21 mouse cellular contexts compared by ENCODE assay signal in the genomic region with DNA sequence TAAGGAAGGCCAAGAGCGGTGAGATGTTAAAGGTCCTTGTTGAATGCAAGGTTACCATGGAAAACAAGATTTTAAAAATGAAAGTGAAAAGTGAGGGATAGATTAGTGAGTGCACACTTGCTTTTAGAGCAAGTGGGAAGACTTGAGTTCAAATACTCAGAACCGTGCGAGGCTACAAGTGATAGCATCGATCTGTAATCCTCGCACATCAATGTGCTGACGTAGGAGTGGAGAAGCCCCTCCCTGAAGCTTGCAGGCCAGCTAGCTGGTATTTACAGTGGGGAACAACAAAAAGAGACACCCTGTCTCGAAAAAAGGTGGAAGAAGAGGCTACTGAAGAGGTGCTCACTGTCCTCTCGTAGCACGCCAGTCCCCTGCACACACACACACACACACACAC. TPM values are rescaled to one million over a fixed set of nuclear protein-coding genes. Genes with fewer than 3 reads are reported as not detected.
A peak's percentile ranks its signal among the peaks of the same experiment; 100 is the strongest.
DNase-seq lines count a peak whose midpoint lies in the region; ATAC-seq and TF ChIP-seq lines count a peak whose summit lies in the region.
"Had no signal": no experiment of that assay in that cellular context is flagged by ENCODE, and none has a peak within 500 bp of the region (broad histone marks: within the 10 kb centered on the region; RNA-seq: fewer than 3 reads in every experiment).

No protein-coding gene starts in this region.

- H3K36me3 ChIP-seq in liver, embryonic 14.5 days (replicated peaks; ENCODE audit: control insufficient read depth, insufficient read depth, low read depth) = no peaks in the 10 kb centered on the region
- H3K36me3 ChIP-seq in liver, embryonic 11.5 days (ENCODE audit: control insufficient read depth, insufficient read depth, low read length) = no peaks in the 10 kb centered on the region
- H3K36me3 ChIP-seq in midbrain, embryonic 16.5 days (ENCODE audit: control insufficient read depth, insufficient read depth, low read length) = no peaks in the 10 kb centered on the region
- H3K36me3 ChIP-seq: embryonic facial prominence, embryonic 13.5 days; G1E; heart, embryonic 12.5 days; hindbrain, embryonic 15.5 days had no signal

- TF ChIP-seq CTCF in liver, embryonic 14.5 days (IDR thresholded peaks at IDR 0.05; ENCODE audit: low read depth) = no peak
- TF ChIP-seq CTCF in layer of hippocampus, adult 2 months (conservative IDR thresholded peaks at IDR 0.05) = no peak

- H3K4me2 ChIP-seq in liver, embryonic 14.5 days (ENCODE audit: low read depth) = 0 out of 2 replicates have a peak overlapping the region, but pooled peaks have one; percentile 9
- no peak overlapping the region for H3K4me2 ChIP-seq in liver, embryonic 11.5 days
- H3K4me2 ChIP-seq in midbrain, embryonic 16.5 days (ENCODE audit: low read length) = no peak overlapping the region
- H3K4me2 ChIP-seq: embryonic facial prominence, embryonic 13.5 days; forebrain, embryonic 13.5 days; hindbrain, embryonic 15.5 days had no signal

- H3K4me1 ChIP-seq in liver, embryonic 14.5 days (replicated peaks; ENCODE audit: control insufficient read depth in 2 of 2, insufficient read depth in 2 of 2, low read length in 1 of 2) = peaks cover 56 to 65% of the 10 kb centered on the region in 2 experiments
- H3K4me1 ChIP-seq in liver, embryonic 11.5 days (replicated peaks; ENCODE audit: control insufficient read depth, insufficient read depth, low read length) = peaks cover 11% of the 10 kb centered on the region
- no peaks in the 10 kb centered on the region for H3K4me1 ChIP-seq in midbrain, embryonic 16.5 days (ENCODE audit: control insufficient read depth, insufficient read depth, low read length)
- H3K4me1 ChIP-seq: embryonic facial prominence, embryonic 13.5 days; forebrain, embryonic 13.5 days; hindbrain, embryonic 15.5 days had no signal

- 76% methylated on average over 9 of the region's 9 CpGs for WGBS in liver, embryonic 14.5 days (ENCODE audit: insufficient replicate concordance)
- 88% methylated on average over 9 of the region's 9 CpGs for WGBS in liver, embryonic 11.5 days
- WGBS in midbrain, embryonic 16.5 days = 87% methylated on average over 9 of the region's 9 CpGs

- peak; percentile 62 for DNase-seq in CD4-positive, CD25-positive, alpha-beta regulatory T cell, adult 2 months (ENCODE audit: low read depth, low spot score)
- no peak for DNase-seq in liver, embryonic 14.5 days (ENCODE audit: low read depth in 3 of 3, low spot score in 3 of 3)
- no peak for DNase-seq in liver, embryonic 11.5 days (ENCODE audit: low spot score)
- peak; percentile 81 for DNase-seq in induced T-regulatory cell, adult 2 months (ENCODE audit: low read depth)
- DNase-seq in naive thymus-derived CD4-positive, alpha-beta T cell, adult 2 months (ENCODE audit: low read depth) = peak; percentile 42
- no peak for DNase-seq in layer of hippocampus, adult 2 months (ENCODE audit: low spot score in 2 of 2)
- DNase-seq: adrenal gland, postnatal 10 days; B cell, adult 2 months; cerebellum, adult 18-20 months; cerebellum, adult 9-11 months; cerebellum, postnatal 36 days; forebrain, postnatal 0 days; gastrocnemius, postnatal 14 days; heart, postnatal 36 days had no signal

- H3K9me3 ChIP-seq in liver, embryonic 14.5 days (ENCODE audit: control insufficient read depth, low read length) = no peaks in the 10 kb centered on the region
- no peaks in the 10 kb centered on the region for H3K9me3 ChIP-seq in liver, embryonic 11.5 days (ENCODE audit: control insufficient read depth, low read length)
- H3K9me3 ChIP-seq in midbrain, embryonic 16.5 days (replicated peaks; ENCODE audit: control insufficient read depth, low read length, poor library complexity, severe bottlenecking) = no peaks in the 10 kb centered on the region
- H3K9me3 ChIP-seq: embryonic facial prominence, embryonic 13.5 days; forebrain, embryonic 13.5 days; G1E; heart, embryonic 12.5 days; hindbrain, embryonic 15.5 days had no signal

- H3K27me3 ChIP-seq in liver, embryonic 14.5 days (ENCODE audit: control insufficient read depth, insufficient read depth, low read length) = no peaks in the 10 kb centered on the region
- H3K27me3 ChIP-seq in liver, embryonic 11.5 days (replicated peaks; ENCODE audit: control insufficient read depth, insufficient read depth, low read length) = no peaks in the 10 kb centered on the region
- H3K27me3 ChIP-seq in midbrain, embryonic 16.5 days (ENCODE audit: control insufficient read depth, insufficient read depth, low read depth, low read length) = no peaks in the 10 kb centered on the region
- H3K27me3 ChIP-seq: embryonic facial prominence, embryonic 13.5 days; forebrain, embryonic 13.5 days; heart, embryonic 12.5 days; hindbrain, embryonic 15.5 days had no signal

- ATAC-seq in CD4-positive, CD25-positive, alpha-beta regulatory T cell, adult 4 months = no peak
- ATAC-seq in liver, embryonic 14.5 days (ENCODE audit: insufficient read depth) = no peak
- no peak for ATAC-seq in liver, embryonic 11.5 days (replicated peaks; ENCODE audit: low FRiP score)
- no peak for ATAC-seq in midbrain, embryonic 16.5 days
- ATAC-seq: forebrain, embryonic 13.5 days; forebrain, postnatal 0 days had no signal

- H3K27ac ChIP-seq in liver, embryonic 14.5 days = peak overlapping the region; percentile 65
- H3K27ac ChIP-seq in liver, embryonic 11.5 days (ENCODE audit: low read depth, low read length) = no peak overlapping the region
- H3K27ac ChIP-seq in midbrain, embryonic 16.5 days (ENCODE audit: low read length) = no peak overlapping the region
- no peak overlapping the region for H3K27ac ChIP-seq in layer of hippocampus, adult 2 months
- H3K27ac ChIP-seq: embryonic facial prominence, embryonic 13.5 days; forebrain, embryonic 13.5 days; hindbrain, embryonic 15.5 days had no signal

- H3K4me3 ChIP-seq in liver, embryonic 14.5 days (ENCODE audit: insufficient read depth in 1 of 2, low read depth in 2 of 2, low read length in 2 of 2) = no peak overlapping the region
- no peak overlapping the region for H3K4me3 ChIP-seq in liver, embryonic 11.5 days (ENCODE audit: low read depth, low read length)
- H3K4me3 ChIP-seq in midbrain, embryonic 16.5 days (ENCODE audit: low read depth, low read length) = no peak overlapping the region
- H3K4me3 ChIP-seq in layer of hippocampus, adult 2 months = no peak overlapping the region
- H3K4me3 ChIP-seq: embryonic facial prominence, embryonic 13.5 days; forebrain, embryonic 13.5 days; heart, embryonic 12.5 days; hindbrain, embryonic 15.5 days had no signal

- no peak overlapping the region for H3K9ac ChIP-seq in liver, embryonic 14.5 days (replicated peaks)
- H3K9ac ChIP-seq in liver, embryonic 11.5 days (ENCODE audit: low read depth, low read length) = no peak overlapping the region
- no peak overlapping the region for H3K9ac ChIP-seq in midbrain, embryonic 16.5 days (ENCODE audit: low read depth, low read length)
- H3K9ac ChIP-seq: embryonic facial prominence, embryonic 13.5 days; forebrain, embryonic 13.5 days; forebrain, postnatal 0 days; heart, embryonic 12.5 days; hindbrain, embryonic 15.5 days had no signal

- TF ChIP-seq EP300 in liver, embryonic 14.5 days (IDR thresholded peaks at IDR 0.05; ENCODE audit: low read depth) = no peak

RNA-seq across cellular contexts. Expression of gene Cd47, which starts 6.7 kb away (rescaled TPM):
- 100 to 1,000 TPM; 184 to 254 TPM for polyA plus RNA-seq in CD4-positive, CD25-positive, alpha-beta regulatory T cell, adult 4 months (2017; shearing (Covaris generic))
- polyA plus RNA-seq in liver, embryonic 14.5 days (2012; rRNA removed) = 54.3 and 82.5 TPM in 2 replicates
- 331 and 345 TPM in 2 replicates for polyA plus RNA-seq in liver, embryonic 14.5 days (2014; fragmentation: Nextera tagmentation; extraction: Ambion mirVana)
- 261 and 281 TPM in 2 replicates for polyA plus RNA-seq in liver, embryonic 11.5 days (2014; fragmentation: Nextera tagmentation; extraction: Ambion mirVana)
- polyA plus RNA-seq in midbrain, embryonic 16.5 days (2015; fragmentation: Nextera tagmentation; extraction: Ambion mirVana) = 157 and 169 TPM in 2 replicates
- total RNA-seq in layer of hippocampus, adult 2 months (2021) = 100 to 1,000 TPM; 220 to 223 TPM

Comparison
In these comparisons a context has a peak if more than half of its experiments do, and no peak if none do; other contexts are left out.
1. DNase-seq: peak in CD4-positive, CD25-positive, alpha-beta regulatory T cell, adult 2 months (single experiment), induced T-regulatory cell, adult 2 months (single experiment) and naive thymus-derived CD4-positive, alpha-beta T cell, adult 2 months (single experiment); none in liver, embryonic 14.5 days (0 of 3), liver, embryonic 11.5 days (single experiment) and layer of hippocampus, adult 2 months (0 of 2).